Mouse (Mus musculus) 3134 (cell line): ENCODE data around the gene Itga11.
"Not testable (repeated sequence)": the region's sequence is repeated elsewhere in the genome, so short reads cannot be mapped to it uniquely, and the experiment has no call there.

Source experiments
- DNase-seq: peaks from one replicate; pipeline ENCODE4 v3.0.0-alpha.2; 2011; ENCODE audit warnings: low spot score; ENCODE audit not compliant: insufficient read length; ENCODE audit errors: extremely low read depth

Itga11 gene

DNA sequence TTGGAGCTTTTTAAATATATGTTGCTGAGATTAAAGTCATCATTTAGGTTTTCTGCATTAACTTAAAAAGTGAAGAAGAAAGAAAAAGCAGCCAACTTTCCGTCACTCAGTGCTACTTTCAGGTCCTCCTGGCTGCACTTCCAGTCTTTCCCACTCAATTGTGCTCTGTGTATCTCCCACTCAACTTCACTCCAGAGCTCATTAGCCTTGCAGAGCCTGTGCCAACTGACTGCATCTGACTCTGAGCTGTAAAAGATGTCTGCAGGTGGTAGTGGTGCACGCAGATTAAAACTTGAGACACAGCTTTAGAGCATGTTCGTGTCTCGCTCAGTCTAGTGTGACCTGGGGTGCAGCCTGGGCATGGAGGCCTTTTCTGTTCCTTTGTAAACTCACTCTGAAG, 80.7 kb downstream of the Itga11 start:
- no peak for DNase-seq

- no peak for DNase-seq
These were observed 82.0 kb downstream of the Itga11 start for GRCm38 (mm10) chr9:62759601-62760000.

DNA sequence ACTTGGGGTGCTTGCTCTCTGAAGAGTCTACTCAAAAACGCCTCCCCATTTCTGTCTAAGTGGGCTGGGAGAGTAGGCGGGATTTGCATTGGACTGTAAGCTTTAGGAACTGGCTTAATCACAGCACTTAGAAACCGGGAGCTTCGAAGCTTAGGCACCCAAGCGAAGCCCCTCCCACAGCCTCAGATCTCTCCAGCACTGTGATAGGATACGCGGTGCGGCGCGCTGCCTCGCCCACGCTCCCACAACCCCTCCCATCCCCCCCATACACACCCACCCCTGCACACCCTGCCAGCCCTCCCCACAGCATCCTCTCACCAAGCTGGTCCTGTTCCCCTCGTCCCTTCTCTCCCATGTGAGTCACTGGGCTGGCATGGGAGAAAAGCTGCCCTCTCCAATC, 85.9 kb downstream of the Itga11 start:
- no peak for DNase-seq

DNA sequence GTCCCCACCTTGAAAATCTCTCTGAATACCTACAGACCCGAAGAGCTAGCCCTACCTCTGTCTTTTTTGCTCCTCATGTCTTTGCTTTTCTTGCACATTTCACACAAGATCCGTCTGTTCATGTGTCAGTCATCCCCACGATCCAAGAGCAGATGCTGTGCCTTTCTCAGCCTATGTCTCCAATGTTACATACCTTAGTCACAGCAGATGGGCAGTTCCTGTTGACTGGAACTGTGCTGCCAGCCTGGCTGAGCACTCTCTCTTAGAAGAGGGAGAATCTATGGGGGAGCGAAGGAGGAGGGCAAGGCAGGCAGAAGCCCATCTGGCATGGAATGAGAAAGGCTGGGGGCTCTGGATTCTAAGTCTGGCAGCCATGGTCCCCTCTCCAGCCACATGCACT, 87.7 kb downstream of the Itga11 start:
- no peak for DNase-seq

DNA sequence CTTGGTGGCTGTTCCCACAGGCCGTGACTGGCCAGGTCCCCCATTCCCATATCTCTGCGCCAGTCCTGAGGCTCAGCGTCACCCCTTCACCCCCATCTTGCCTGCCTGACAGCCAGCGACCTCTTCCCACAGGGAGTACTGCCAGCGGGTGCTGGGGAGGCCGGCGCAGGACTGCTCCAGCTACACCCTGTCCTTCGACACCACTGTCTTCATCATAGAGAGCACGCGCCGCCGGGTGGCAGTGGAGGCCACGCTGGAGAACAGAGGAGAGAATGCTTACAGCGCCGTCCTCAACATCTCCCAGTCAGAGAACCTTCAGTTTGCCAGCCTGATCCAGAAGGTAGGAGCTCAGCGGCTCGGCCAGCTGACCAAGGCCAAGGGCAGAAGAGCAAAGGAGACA, 89.8 kb downstream of the Itga11 start:
- no peak for DNase-seq

DNA sequence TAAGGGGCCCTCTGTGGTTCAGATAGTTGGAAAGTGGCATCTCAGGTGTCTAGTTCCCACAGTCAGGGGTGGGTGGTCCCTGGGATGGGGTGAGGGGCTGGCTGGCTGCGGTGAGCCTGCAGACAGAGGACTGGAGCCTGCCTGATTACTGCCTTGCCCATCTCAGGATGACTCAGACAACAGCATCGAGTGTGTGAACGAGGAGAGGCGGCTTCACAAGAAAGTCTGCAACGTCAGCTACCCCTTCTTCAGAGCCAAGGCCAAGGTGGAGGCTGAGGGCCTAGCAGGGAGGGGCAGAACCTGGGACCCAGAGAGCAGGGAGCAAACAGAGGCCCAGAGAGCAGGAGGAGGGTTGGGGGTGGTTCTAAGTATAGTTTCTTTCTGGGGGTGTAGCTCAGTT, 90.7 kb downstream of the Itga11 start:
- DNase-seq, result no peak

DNA sequence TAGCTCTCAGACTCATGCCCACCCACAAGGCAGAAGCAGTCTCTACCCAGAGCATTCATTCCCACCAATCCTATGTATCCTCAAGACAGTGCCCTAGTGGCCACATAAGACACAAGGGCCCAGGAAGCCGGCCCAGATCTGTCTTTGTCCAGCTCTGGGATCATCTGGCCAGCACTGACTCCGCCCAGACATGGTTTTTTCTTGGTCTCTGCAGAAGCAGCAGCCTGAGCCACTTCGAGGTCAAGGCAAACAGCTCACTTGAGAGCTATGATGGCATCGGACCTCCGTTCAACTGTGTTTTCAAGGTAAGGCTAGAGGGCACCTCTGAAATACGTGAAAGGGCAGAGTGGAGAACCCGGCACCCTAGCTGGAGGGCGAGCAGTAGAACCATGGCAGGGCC, 95.1 kb downstream of the Itga11 start:
- DNase-seq, result no peak

DNA sequence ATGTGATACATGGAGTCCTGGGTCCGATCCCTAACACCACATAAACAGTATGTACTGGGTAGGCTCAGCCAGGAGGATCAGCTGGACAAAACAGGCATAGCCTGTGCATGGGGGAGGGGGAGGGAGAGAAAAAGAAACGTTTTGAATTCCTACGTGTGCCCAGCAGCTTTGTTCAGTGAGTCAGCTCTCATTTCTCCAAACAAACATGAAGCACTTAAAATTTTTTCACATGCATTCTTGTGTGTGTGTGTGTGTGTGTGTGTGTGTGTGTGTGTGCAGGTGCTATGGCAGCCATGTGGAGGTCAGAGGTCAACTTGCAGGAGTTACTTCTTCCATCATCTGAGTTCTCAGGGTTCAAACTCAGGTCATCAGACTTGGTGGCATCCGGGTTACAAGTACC, 97.8 kb downstream of the Itga11 start:
- DNase-seq, result peak; percentile 29

- peak; percentile 42 for DNase-seq
These were observed 99.8 kb downstream of the Itga11 start for GRCm38 (mm10) chr9:62777461-62777860.

GRCm38 (mm10) chr9:62778721-62779120, 101.1 kb downstream of the Itga11 start:
- DNase-seq, result no peak

DNA sequence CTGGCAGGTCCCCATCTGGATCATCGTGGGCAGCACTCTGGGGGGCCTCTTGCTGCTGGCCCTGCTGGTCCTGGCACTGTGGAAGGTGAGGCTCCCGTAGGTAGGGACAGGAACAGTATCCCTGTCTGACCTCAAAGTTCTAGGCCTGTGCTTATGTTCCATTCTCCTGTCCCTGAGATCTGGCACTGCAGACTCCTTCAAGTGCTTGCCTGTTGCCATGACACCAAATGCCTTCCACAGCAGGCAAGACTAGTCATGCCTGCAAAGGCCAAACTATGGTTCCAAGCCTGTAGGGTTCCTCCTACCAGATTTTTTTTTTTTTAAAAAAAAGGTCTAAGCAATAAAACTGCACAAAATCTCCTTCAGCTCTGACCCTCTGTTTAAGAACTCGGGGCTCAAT, 104.3 kb downstream of the Itga11 start:
- no peak for DNase-seq

- no peak for DNase-seq
These were observed 105.6 kb downstream of the Itga11 start for GRCm38 (mm10) chr9:62782976-62783781.

GRCm38 (mm10) chr9:62784233-62784632, 106.6 kb downstream of the Itga11 start:
- DNase-seq, result no peak

DNA sequence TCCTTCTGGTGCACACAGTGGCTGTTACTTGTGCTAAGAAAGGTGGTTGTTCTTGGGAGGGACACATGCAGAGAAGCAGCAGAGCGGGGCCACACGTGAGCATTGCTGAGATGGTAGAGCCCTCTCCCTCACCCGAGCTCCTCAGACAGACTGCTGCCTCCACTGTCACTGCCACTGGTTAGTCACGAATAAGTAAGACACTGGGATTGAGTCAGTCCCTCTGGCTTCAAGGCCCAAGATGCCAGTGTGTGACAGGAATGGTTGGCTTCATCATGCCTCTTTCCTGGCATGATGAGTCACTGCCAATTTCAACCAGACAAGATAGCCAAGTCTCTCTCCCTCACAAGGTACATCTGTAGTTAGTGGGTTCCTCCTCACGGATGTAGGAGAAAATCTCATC, 109.1 kb downstream of the Itga11 start:
- peak; percentile 48 for DNase-seq

GRCm38 (mm10) chr9:62789856-62790255, 112.2 kb downstream of the Itga11 start:
- DNase-seq, result no peak

- DNase-seq, result not testable (repeated sequence)
These were observed 121.6 kb downstream of the Itga11 start for GRCm38 (mm10) chr9:62799218-62799617.

- DNase-seq, result no peak
These were observed 132.5 kb downstream of the Itga11 start for GRCm38 (mm10) chr9:62810095-62810494.

DNA sequence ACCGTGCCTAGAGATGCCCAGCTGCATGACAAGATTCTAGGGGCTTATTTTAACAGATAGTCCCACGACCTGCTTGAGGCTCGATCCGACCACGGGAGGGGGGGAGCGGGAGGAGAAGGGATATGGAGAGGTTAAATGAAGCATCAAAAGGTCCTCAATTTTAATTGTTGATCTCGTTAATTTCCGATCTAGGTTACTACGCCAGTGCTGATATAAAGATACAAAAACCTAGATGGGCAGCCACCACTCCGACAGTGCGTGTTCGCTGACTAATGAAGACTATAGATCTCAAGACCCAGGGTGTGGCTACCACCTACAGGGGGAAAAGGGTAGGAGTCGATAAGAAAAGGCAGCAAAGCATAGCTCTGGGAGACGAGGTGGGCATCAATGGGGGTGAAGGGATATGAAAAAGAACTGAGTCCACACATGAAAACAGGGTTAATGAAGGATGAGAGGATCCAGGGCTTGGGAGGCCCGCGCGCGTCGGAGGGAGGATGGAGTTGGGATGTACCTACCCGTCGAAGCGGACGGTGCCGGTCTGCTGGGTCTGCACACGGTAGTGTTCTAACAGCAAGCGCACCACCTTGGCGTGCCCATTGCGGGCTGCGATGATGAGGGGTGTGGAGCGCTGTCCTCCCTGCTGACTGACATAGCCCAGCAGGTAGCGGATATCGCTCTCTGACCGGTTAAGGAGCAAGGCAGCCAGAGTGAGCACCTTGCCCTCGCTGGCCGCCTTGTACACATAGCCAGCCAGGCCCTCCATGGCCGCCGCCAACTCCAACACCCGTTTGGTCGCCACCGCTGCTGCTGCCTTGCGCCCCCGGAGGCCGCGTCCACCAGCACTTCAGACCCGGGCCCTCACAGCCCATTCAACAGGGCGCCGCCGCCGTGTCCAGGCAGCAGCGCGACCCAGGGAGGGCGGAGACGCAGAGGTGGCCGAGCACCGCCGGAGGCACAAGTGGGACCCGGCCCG, 133.2 kb downstream of the Itga11 start:
- DNase-seq, result peak; percentile 70

GRCm38 (mm10) chr9:62811516-62812121, 134.0 kb downstream of the Itga11 start, which contains the start of gene Fem1b:
Gene Fem1b, minus strand, starts transcription at chr9:62811934.
- DNase-seq, result peak; percentile 93

GRCm38 (mm10) chr9:62812216-62813049, 134.8 kb downstream of the Itga11 start:
- peak; percentile 19 for DNase-seq
